ENCODE assay signal across 20 mouse cellular contexts in the genomic region with DNA sequence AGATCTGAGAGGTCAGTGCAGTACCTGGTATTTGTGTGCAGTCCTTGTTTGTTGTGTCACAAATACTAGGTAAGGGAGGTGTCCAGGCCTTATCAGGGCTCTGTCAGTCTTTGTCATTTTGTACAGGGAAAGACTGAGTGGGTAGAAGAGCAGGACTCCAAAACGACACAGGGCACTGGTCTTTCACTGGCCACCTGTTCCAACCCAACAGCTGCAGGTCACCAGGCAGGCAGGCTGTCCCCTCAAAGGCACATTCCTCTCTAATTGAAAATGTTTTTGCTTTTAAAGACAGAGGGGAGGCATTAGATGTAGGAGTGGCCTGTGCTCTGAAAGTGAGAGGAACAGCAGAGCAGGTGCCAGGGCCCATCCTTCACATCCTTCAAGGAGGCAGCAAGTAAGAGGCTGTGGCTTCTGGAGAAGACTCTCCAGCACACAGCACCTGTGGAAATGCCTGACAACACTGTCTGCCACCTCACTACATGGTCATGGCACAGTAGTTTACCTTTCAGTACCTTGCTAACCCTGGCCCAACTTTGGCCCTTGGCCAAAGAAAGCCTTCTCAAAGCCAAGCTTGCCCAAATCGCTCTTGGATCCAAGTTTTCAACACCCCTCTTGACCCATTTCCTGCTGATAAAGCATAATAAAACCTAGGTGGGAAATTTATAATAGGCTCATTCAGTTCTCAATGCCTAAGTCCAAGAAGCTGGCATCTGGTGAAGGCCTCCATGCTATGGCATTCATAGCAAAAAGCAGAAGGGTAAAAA. TPM values are rescaled to one million over a fixed set of nuclear protein-coding genes. Genes with fewer than 3 reads are reported as not detected.
DNase-seq lines count a peak whose midpoint lies in the region; ATAC-seq and TF ChIP-seq lines count a peak whose summit lies in the region.
"Had no signal": no experiment of that assay in that cellular context is flagged by ENCODE, and none has a peak within 500 bp of the region (broad histone marks: within the 10 kb centered on the region; RNA-seq: fewer than 3 reads in every experiment).

No protein-coding gene starts in this region.

- DNase-seq in gastrocnemius, adult 2 months, result peak; percentile 42
- DNase-seq in gastrocnemius, adult 18-20 months (ENCODE audit: low spot score), result no peak
- DNase-seq in kidney, postnatal 0 days (ENCODE audit: low spot score), result peak; percentile 13
- peak; percentile 27 for DNase-seq in lung, postnatal 36 days
- no peak for DNase-seq in cerebellum, adult 8-10 months
- DNase-seq: adrenal gland, postnatal 10 days; cerebellum, postnatal 14 days; forebrain, postnatal 0 days; heart, adult 11 months; layer of hippocampus, adult 9-11 months; thymus, postnatal 14 days had no signal

- no peaks in the 10 kb centered on the region for H3K9me3 ChIP-seq in kidney, postnatal 0 days (replicated peaks; ENCODE audit: low read length)
- H3K9me3 ChIP-seq in kidney, embryonic 16.5 days (ENCODE audit: low read length), result no peaks in the 10 kb centered on the region
- H3K9me3 ChIP-seq in embryonic facial prominence, embryonic 15.5 days (replicated peaks), result no peaks in the 10 kb centered on the region
- H3K9me3 ChIP-seq: forebrain, embryonic 10.5 days; midbrain, embryonic 12.5 days; neural tube, embryonic 12.5 days had no signal

- TF ChIP-seq CTCF in gastrocnemius, adult 2 months (IDR thresholded peaks at IDR 0.05), result no peak
- no peak for TF ChIP-seq CTCF in kidney, postnatal 0 days (IDR thresholded peaks at IDR 0.05; ENCODE audit: low read depth)

- intact Hi-C loops in gastrocnemius, adult 2 months (cut with DNase I), result no loop called here

- H3K27ac ChIP-seq in gastrocnemius, adult 2 months, result peak overlapping the region; percentile 85
- no peak overlapping the region for H3K27ac ChIP-seq in kidney, postnatal 0 days
- H3K27ac ChIP-seq in kidney, embryonic 16.5 days (ENCODE audit: low read length), result no peak overlapping the region; the same call in 1 of the 2 replicates
- H3K27ac ChIP-seq in embryonic facial prominence, embryonic 15.5 days (replicated peaks), result peak overlapping the region; percentile 40; the same call in 1 of the 2 replicates
- H3K27ac ChIP-seq: forebrain, embryonic 10.5 days; liver, embryonic 14.5 days; midbrain, embryonic 12.5 days; neural tube, embryonic 12.5 days had no signal

- H3K27me3 ChIP-seq in kidney, postnatal 0 days (ENCODE audit: insufficient read depth, low read length), result no peaks in the 10 kb centered on the region
- no peaks in the 10 kb centered on the region for H3K27me3 ChIP-seq in kidney, embryonic 16.5 days (ENCODE audit: insufficient read depth, low read length)
- H3K27me3 ChIP-seq in embryonic facial prominence, embryonic 15.5 days, result no peaks in the 10 kb centered on the region
- H3K27me3 ChIP-seq: midbrain, embryonic 12.5 days; neural tube, embryonic 12.5 days; Patski had no signal

- H3K4me1 ChIP-seq in kidney, postnatal 0 days (replicated peaks; ENCODE audit: insufficient read depth, low read length), result peaks cover 4% of the 10 kb centered on the region; the same call in 1 of the 2 replicates
- peaks cover 5% of the 10 kb centered on the region; the same call in 1 of the 2 replicates for H3K4me1 ChIP-seq in kidney, embryonic 16.5 days (ENCODE audit: insufficient read depth, low read length)
- H3K4me1 ChIP-seq in embryonic facial prominence, embryonic 15.5 days, result peaks cover 7% of the 10 kb centered on the region; the same call in 1 of the 2 replicates
- H3K4me1 ChIP-seq: midbrain, embryonic 12.5 days had no signal

- 40% methylated on average over 2 of the region's 2 CpGs for WGBS in kidney, postnatal 0 days
- WGBS in kidney, embryonic 16.5 days, result 52% methylated on average over 2 of the region's 2 CpGs
- 53% methylated on average over 2 of the region's 2 CpGs for WGBS in embryonic facial prominence, embryonic 15.5 days

- H3K9ac ChIP-seq in kidney, postnatal 0 days (ENCODE audit: low read depth, low read length), result no peak overlapping the region
- no peak overlapping the region for H3K9ac ChIP-seq in kidney, embryonic 16.5 days (replicated peaks; ENCODE audit: low read length)
- no peak overlapping the region for H3K9ac ChIP-seq in embryonic facial prominence, embryonic 15.5 days
- H3K9ac ChIP-seq: forebrain, postnatal 0 days; liver, embryonic 14.5 days; midbrain, embryonic 12.5 days; neural tube, embryonic 12.5 days had no signal

- no peak overlapping the region for H3K4me3 ChIP-seq in gastrocnemius, adult 2 months
- H3K4me3 ChIP-seq in kidney, postnatal 0 days (replicated peaks; ENCODE audit: low read depth, low read length), result no peak overlapping the region
- no peak overlapping the region for H3K4me3 ChIP-seq in kidney, embryonic 16.5 days (ENCODE audit: low read length)
- H3K4me3 ChIP-seq in embryonic facial prominence, embryonic 15.5 days (replicated peaks), result no peak overlapping the region
- H3K4me3 ChIP-seq: forebrain, embryonic 10.5 days; midbrain, embryonic 12.5 days; neural tube, embryonic 12.5 days had no signal

- no peak overlapping the region for H3K4me2 ChIP-seq in kidney, postnatal 0 days (ENCODE audit: low read length)
- no peak overlapping the region for H3K4me2 ChIP-seq in kidney, embryonic 16.5 days (replicated peaks; ENCODE audit: low read depth, low read length)
- H3K4me2 ChIP-seq in embryonic facial prominence, embryonic 15.5 days (replicated peaks), result no peak overlapping the region
- H3K4me2 ChIP-seq: midbrain, embryonic 12.5 days; neural tube, embryonic 12.5 days had no signal

- no peak for ATAC-seq in kidney, postnatal 0 days (replicated peaks; ENCODE audit: low FRiP score, low read depth)
- no peak for ATAC-seq in kidney, embryonic 16.5 days (ENCODE audit: low FRiP score, low TSS enrichment)
- ATAC-seq in embryonic facial prominence, embryonic 15.5 days (ENCODE audit: insufficient number of reproducible peaks, low FRiP score, low TSS enrichment, low read depth), result 0 out of 2 replicates have a peak, but pooled peaks have one; percentile 9
- ATAC-seq: CD4-positive, CD25-positive, alpha-beta regulatory T cell, adult 4 months; forebrain, postnatal 0 days; hindbrain, embryonic 16.5 days; Patski had no signal

- H3K36me3 ChIP-seq in kidney, postnatal 0 days (ENCODE audit: insufficient read depth, low read length), result no peaks in the 10 kb centered on the region
- H3K36me3 ChIP-seq in kidney, embryonic 16.5 days (ENCODE audit: insufficient read depth, low read length), result no peaks in the 10 kb centered on the region
- H3K36me3 ChIP-seq in embryonic facial prominence, embryonic 15.5 days, result no peaks in the 10 kb centered on the region
- H3K36me3 ChIP-seq: forebrain, embryonic 10.5 days; midbrain, embryonic 12.5 days; neural tube, embryonic 12.5 days had no signal

RNA-seq across cellular contexts. Expression of a gene that starts 25.6 kb away (rescaled TPM):
- total RNA-seq in gastrocnemius, adult 2 months (2021), result 10 to 100 TPM; 52.2 to 53.1 TPM
- 10 to 100 TPM; 49.6 to 51.8 TPM for total RNA-seq in gastrocnemius, adult 18-20 months (2021)
- polyA plus RNA-seq in kidney, postnatal 0 days (2015; fragmentation: Nextera tagmentation; extraction: Ambion mirVana), result 62.8 and 64.3 TPM in 2 replicates
- polyA plus RNA-seq in kidney, embryonic 16.5 days (2015; fragmentation: Nextera tagmentation; extraction: Ambion mirVana), result 69.1 and 77.2 TPM in 2 replicates
- 79.5 and 82.6 TPM in 2 replicates for polyA plus RNA-seq in embryonic facial prominence, embryonic 15.5 days (2015; fragmentation: Nextera tagmentation; extraction: Ambion mirVana)

Comparison
In these comparisons a context has a peak if more than half of its experiments do, and no peak if none do; other contexts are left out.
1. DNase-seq: peak in gastrocnemius, adult 2 months (single experiment), kidney, postnatal 0 days (single experiment) and lung, postnatal 36 days (single experiment); none in gastrocnemius, adult 18-20 months (single experiment) and cerebellum, adult 8-10 months (single experiment).
2. H3K27ac ChIP-seq: peak in gastrocnemius, adult 2 months (single experiment) and embryonic facial prominence, embryonic 15.5 days (single experiment); none in kidney, postnatal 0 days (single experiment) and kidney, embryonic 16.5 days (single experiment).